Mouse (Mus musculus) ES-CJ7 (cell line): ENCODE measurements around the gene Mcmbp.

Source experiments
- DNase-seq: peaks from one replicate; pipeline ENCODE4 v3.0.0; 2011; ENCODE audit warnings: low read depth, low spot score

Mcmbp gene

GRCm38 (mm10) chr7:128740334-128740733 is at the start of gene Mcmbp:
Gene Mcmbp (minus strand): TSS chr7:128740495.
- peak; percentile 91 for DNase-seq

- no peak for DNase-seq
These were observed 49.8 kb upstream of the Mcmbp start for GRCm38 (mm10) chr7:128790045-128790444.

- no peak for DNase-seq
These were observed 41.6 kb upstream of the Mcmbp start for GRCm38 (mm10) chr7:128781846-128782245.

- peak; percentile 70 for DNase-seq
These were observed 39.0 kb upstream of the Mcmbp start for GRCm38 (mm10) chr7:128779305-128779704.

- no peak for DNase-seq
These were observed 36.9 kb upstream of the Mcmbp start for GRCm38 (mm10) chr7:128777201-128777600.

GRCm38 (mm10) chr7:128766696-128767095 is 26.4 kb upstream of the Mcmbp start:
- no peak for DNase-seq

- DNase-seq, result no peak
These were observed 18.7 kb upstream of the Mcmbp start for GRCm38 (mm10) chr7:128758948-128759347.

GRCm38 (mm10) chr7:128755396-128755795 is 15.1 kb upstream of the Mcmbp start:
- DNase-seq, result no peak

- no peak for DNase-seq
These were observed 11.7 kb upstream of the Mcmbp start for GRCm38 (mm10) chr7:128752012-128752411.

- no peak for DNase-seq
These were observed 10.0 kb upstream of the Mcmbp start for GRCm38 (mm10) chr7:128750296-128750695.

- no peak for DNase-seq
These were observed 8.5 kb upstream of the Mcmbp start for GRCm38 (mm10) chr7:128748758-128749157.

- no peak for DNase-seq
These were observed 5.9 kb upstream of the Mcmbp start for GRCm38 (mm10) chr7:128746151-128746550.

- DNase-seq, result peak; percentile 99
These were observed 4.6 kb upstream of the Mcmbp start, which contains the start of gene Sec23ip for GRCm38 (mm10) chr7:128744684-128745485. Gene Sec23ip (plus strand): TSS chr7:128744943.

GRCm38 (mm10) chr7:128743898-128744297 is 3.6 kb upstream of the Mcmbp start:
- no peak for DNase-seq

GRCm38 (mm10) chr7:128739462-128740277 is 625 bp downstream of the Mcmbp start:
- no peak for DNase-seq

GRCm38 (mm10) chr7:128739116-128739461 is 1.2 kb downstream of the Mcmbp start:
- DNase-seq, result no peak

- no peak for DNase-seq
These were observed 2.3 kb downstream of the Mcmbp start for GRCm38 (mm10) chr7:128738041-128738440.

GRCm38 (mm10) chr7:128731585-128731984 is 8.7 kb downstream of the Mcmbp start:
- DNase-seq, result no peak

- DNase-seq, result no peak
These were observed 11.6 kb downstream of the Mcmbp start for GRCm38 (mm10) chr7:128728738-128729137.

- no peak for DNase-seq
These were observed 12.6 kb downstream of the Mcmbp start for GRCm38 (mm10) chr7:128727701-128728100.

- DNase-seq, result peak; percentile 88
These were observed 13.3 kb downstream of the Mcmbp start for GRCm38 (mm10) chr7:128726999-128727398.

- DNase-seq, result no peak
These were observed 15.1 kb downstream of the Mcmbp start for GRCm38 (mm10) chr7:128725189-128725588.

- peak; percentile 92 for DNase-seq
These were observed 15.5 kb downstream of the Mcmbp start for GRCm38 (mm10) chr7:128724761-128725160.
